Mouse (Mus musculus) ES-E14 (cell line): ENCODE results near the gene Dab1.

Experiments
- CHD2 ChIP-seq: IDR thresholded peaks from 2 replicates; pipeline ENCODE4 v1.6.1; 2014; ENCODE audit warnings: mild to moderate bottlenecking, low read depth, low read length, inconsistent platforms
- HCFC1 ChIP-seq: IDR thresholded peaks from 2 replicates; pipeline ENCODE4 v1.6.1; 2012; ENCODE audit warnings: low read length, inconsistent platforms, borderline replicate concordance; ENCODE audit not compliant: insufficient read depth
- MAFK ChIP-seq: IDR thresholded peaks from 2 replicates; pipeline ENCODE4 v1.6.1; 2014; ENCODE audit warnings: mild to moderate bottlenecking, low read depth, low read length, inconsistent platforms; ENCODE audit not compliant: insufficient read depth
- ZC3H11A ChIP-seq: IDR thresholded peaks from 2 replicates; pipeline ENCODE4 v1.6.1; 2012; ENCODE audit warnings: low read depth, mild to moderate bottlenecking, inconsistent platforms, low read length, borderline replicate concordance
- ZNF384 ChIP-seq: IDR thresholded peaks from 2 replicates; pipeline ENCODE4 v1.6.1; 2012; ENCODE audit warnings: low read depth, low read length, inconsistent platforms

GRCm38 (mm10) chr4:104656728-104657127 lies 1037.6 kb downstream of the Dab1 start:
- TF ChIP-seq ZC3H11A (no peak), MAFK (no peak), HCFC1 (no peak), ZNF384 (no peak), CHD2 (no peak)
